Mouse (Mus musculus): ENCODE results near the gene Pank2. TPM values are rescaled to one million over a fixed set of nuclear protein-coding genes. Genes with fewer than 3 reads are reported as not detected.

Gene Pank2
- polyA plus RNA-seq, 1 experiment = 49.3 TPM

GRCm38 (mm10) chr2:131227243-131227642, 35.1 kb upstream of the Pank2 start:
- Histone ChIP-seq H3K27ac (ENCODE audit: insufficient read depth, low read depth, low read length) (no peak overlapping the region), H3K4me3 (ENCODE audit: insufficient read depth, low read length) (no peak overlapping the region), H3K4me1 (ENCODE audit: control insufficient read depth, insufficient read depth, low read length) (peaks cover 6% of the 10 kb centered on the region)
- TF ChIP-seq CTCF (IDR thresholded peaks at IDR 0.05; ENCODE audit: low read depth, low read length) (no peak), POLR2A (IDR thresholded peaks at IDR 0.05; ENCODE audit: borderline replicate concordance, low read depth, low read length) (no peak)

- Histone ChIP-seq H3K27ac (ENCODE audit: insufficient read depth, low read depth, low read length) (no peak overlapping the region), H3K4me1 (ENCODE audit: control insufficient read depth, insufficient read depth, low read length) (peaks cover 26% of the 10 kb centered on the region), H3K4me3 (ENCODE audit: insufficient read depth, low read length) (no peak overlapping the region)
- no peak for TF ChIP-seq POLR2A (IDR thresholded peaks at IDR 0.05; ENCODE audit: borderline replicate concordance, low read depth, low read length)
- TF ChIP-seq CTCF (IDR thresholded peaks at IDR 0.05; ENCODE audit: low read depth, low read length) = no peak
Measured at GRCm38 (mm10) chr2:131232558-131232957, 29.7 kb upstream of the Pank2 start.

GRCm38 (mm10) chr2:131233307-131234126, 28.8 kb upstream of the Pank2 start, which contains the start of gene Mavs:
Gene Mavs (plus strand): TSS chr2:131234063.
- peak within 1 kb of the TSS; percentile 73 for H3K4me3 ChIP-seq (ENCODE audit: insufficient read depth, low read length)
- H3K4me1 ChIP-seq (ENCODE audit: control insufficient read depth, insufficient read depth, low read length) = peaks cover 32% of the 10 kb centered on the region
- TF ChIP-seq CTCF (IDR thresholded peaks at IDR 0.05; ENCODE audit: low read depth, low read length) = no peak
- no peak for TF ChIP-seq POLR2A (IDR thresholded peaks at IDR 0.05; ENCODE audit: borderline replicate concordance, low read depth, low read length)
- peak within 1 kb of the TSS; percentile 60 for H3K27ac ChIP-seq (ENCODE audit: insufficient read depth, low read depth, low read length)

- TF ChIP-seq CTCF (IDR thresholded peaks at IDR 0.05; ENCODE audit: low read depth, low read length) (no peak), POLR2A (IDR thresholded peaks at IDR 0.05; ENCODE audit: borderline replicate concordance, low read depth, low read length) (no peak; the same call in 1 of the 2 replicates)
- H3K4me1 ChIP-seq (ENCODE audit: control insufficient read depth, insufficient read depth, low read length) = peaks cover 39% of the 10 kb centered on the region
- peak overlapping the region; percentile 73 for H3K4me3 ChIP-seq (ENCODE audit: insufficient read depth, low read length)
- peak overlapping the region; percentile 60 for H3K27ac ChIP-seq (ENCODE audit: insufficient read depth, low read depth, low read length)
Measured at GRCm38 (mm10) chr2:131234127-131234650, 28.1 kb upstream of the Pank2 start.

GRCm38 (mm10) chr2:131234970-131235635, 27.2 kb upstream of the Pank2 start:
- H3K4me3 ChIP-seq (ENCODE audit: insufficient read depth, low read length) = peak overlapping the region; percentile 73
- TF ChIP-seq CTCF (IDR thresholded peaks at IDR 0.05; ENCODE audit: low read depth, low read length) = no peak
- TF ChIP-seq POLR2A (IDR thresholded peaks at IDR 0.05; ENCODE audit: borderline replicate concordance, low read depth, low read length) = no peak
- H3K27ac ChIP-seq (ENCODE audit: insufficient read depth, low read depth, low read length) = peak overlapping the region; percentile 60
- H3K4me1 ChIP-seq (ENCODE audit: control insufficient read depth, insufficient read depth, low read length) = peaks cover 47% of the 10 kb centered on the region

GRCm38 (mm10) chr2:131242180-131242579, 20.1 kb upstream of the Pank2 start:
- Histone ChIP-seq H3K27ac (ENCODE audit: insufficient read depth, low read depth, low read length) (no peak overlapping the region), H3K4me3 (ENCODE audit: insufficient read depth, low read length) (no peak overlapping the region), H3K4me1 (ENCODE audit: control insufficient read depth, insufficient read depth, low read length) (peaks cover 28% of the 10 kb centered on the region)
- TF ChIP-seq CTCF (IDR thresholded peaks at IDR 0.05; ENCODE audit: low read depth, low read length) (no peak), POLR2A (IDR thresholded peaks at IDR 0.05; ENCODE audit: borderline replicate concordance, low read depth, low read length) (no peak)

- H3K4me1 ChIP-seq (ENCODE audit: control insufficient read depth, insufficient read depth, low read length) = peaks cover 24% of the 10 kb centered on the region
- H3K27ac ChIP-seq (ENCODE audit: insufficient read depth, low read depth, low read length) = no peak overlapping the region
- no peak for TF ChIP-seq CTCF (IDR thresholded peaks at IDR 0.05; ENCODE audit: low read depth, low read length)
- TF ChIP-seq POLR2A (IDR thresholded peaks at IDR 0.05; ENCODE audit: borderline replicate concordance, low read depth, low read length) = no peak
- no peak overlapping the region for H3K4me3 ChIP-seq (ENCODE audit: insufficient read depth, low read length)
Measured at GRCm38 (mm10) chr2:131242929-131243328, 19.4 kb upstream of the Pank2 start.

GRCm38 (mm10) chr2:131253681-131254328, 8.5 kb upstream of the Pank2 start:
- TF ChIP-seq CTCF (IDR thresholded peaks at IDR 0.05; ENCODE audit: low read depth, low read length) (peak; percentile 72), POLR2A (IDR thresholded peaks at IDR 0.05; ENCODE audit: borderline replicate concordance, low read depth, low read length) (no peak)
- Histone ChIP-seq H3K4me1 (ENCODE audit: control insufficient read depth, insufficient read depth, low read length) (peaks cover 21% of the 10 kb centered on the region), H3K4me3 (ENCODE audit: insufficient read depth, low read length) (no peak overlapping the region), H3K27ac (ENCODE audit: insufficient read depth, low read depth, low read length) (no peak overlapping the region)

GRCm38 (mm10) chr2:131254329-131254713, 8.0 kb upstream of the Pank2 start:
- H3K4me1 ChIP-seq (ENCODE audit: control insufficient read depth, insufficient read depth, low read length) = peaks cover 17% of the 10 kb centered on the region
- no peak overlapping the region for H3K27ac ChIP-seq (ENCODE audit: insufficient read depth, low read depth, low read length)
- TF ChIP-seq POLR2A (IDR thresholded peaks at IDR 0.05; ENCODE audit: borderline replicate concordance, low read depth, low read length) (no peak), CTCF (IDR thresholded peaks at IDR 0.05; ENCODE audit: low read depth, low read length) (no peak)
- H3K4me3 ChIP-seq (ENCODE audit: insufficient read depth, low read length) = no peak overlapping the region

All from bone marrow macrophage, adult 2 months (primary cell).